Mouse (Mus musculus): Measurements from ENCODE around the gene Tekt4. TPM values are rescaled to one million over a fixed set of nuclear protein-coding genes. Genes with fewer than 3 reads are reported as not detected.

The Tekt4 gene
- polyA plus RNA-seq (2015; fragmentation: Nextera tagmentation; extraction: Ambion mirVana) = not detected in 2 replicates

DNA sequence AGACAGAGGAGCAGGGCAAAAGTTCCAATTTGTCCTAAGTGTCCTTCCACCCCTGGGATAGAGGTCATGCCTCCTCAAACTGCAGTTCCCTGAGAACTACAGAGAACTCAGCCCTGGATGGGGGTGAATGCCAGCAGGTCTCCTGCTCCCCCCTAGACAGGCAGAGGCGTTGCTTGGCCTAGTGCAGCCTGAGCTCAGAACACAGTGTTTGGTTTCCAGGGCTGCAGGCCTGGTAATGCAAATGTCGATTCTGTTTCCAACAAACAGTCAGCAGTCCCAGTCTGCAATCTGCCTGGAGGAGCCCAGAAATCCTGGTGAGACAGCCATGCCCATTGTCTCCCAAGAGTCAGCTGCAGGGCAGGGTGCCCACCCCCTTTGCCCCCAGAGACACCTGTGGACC, at the start of gene Tekt4:
Tekt4 (plus strand) TSS at position 344 of the 400 bp plus-strand sequence.
- no peak within 1 kb of the TSS for H3K9ac ChIP-seq
- H3K36me3 ChIP-seq = no peaks in the 10 kb centered on the region
- H3K4me2 ChIP-seq = no peak within 1 kb of the TSS
- H3K27ac ChIP-seq = no peak within 1 kb of the TSS
- no peaks in the 10 kb centered on the region for H3K27me3 ChIP-seq
- 46% methylated on average over 2 of the region's 2 CpGs for WGBS
- no peak for ATAC-seq (replicated peaks; ENCODE audit: low FRiP score)
- H3K4me1 ChIP-seq = no peaks in the 10 kb centered on the region
- no peak within 1 kb of the TSS for H3K4me3 ChIP-seq (replicated peaks)
- no peaks in the 10 kb centered on the region for H3K9me3 ChIP-seq (replicated peaks)

DNA sequence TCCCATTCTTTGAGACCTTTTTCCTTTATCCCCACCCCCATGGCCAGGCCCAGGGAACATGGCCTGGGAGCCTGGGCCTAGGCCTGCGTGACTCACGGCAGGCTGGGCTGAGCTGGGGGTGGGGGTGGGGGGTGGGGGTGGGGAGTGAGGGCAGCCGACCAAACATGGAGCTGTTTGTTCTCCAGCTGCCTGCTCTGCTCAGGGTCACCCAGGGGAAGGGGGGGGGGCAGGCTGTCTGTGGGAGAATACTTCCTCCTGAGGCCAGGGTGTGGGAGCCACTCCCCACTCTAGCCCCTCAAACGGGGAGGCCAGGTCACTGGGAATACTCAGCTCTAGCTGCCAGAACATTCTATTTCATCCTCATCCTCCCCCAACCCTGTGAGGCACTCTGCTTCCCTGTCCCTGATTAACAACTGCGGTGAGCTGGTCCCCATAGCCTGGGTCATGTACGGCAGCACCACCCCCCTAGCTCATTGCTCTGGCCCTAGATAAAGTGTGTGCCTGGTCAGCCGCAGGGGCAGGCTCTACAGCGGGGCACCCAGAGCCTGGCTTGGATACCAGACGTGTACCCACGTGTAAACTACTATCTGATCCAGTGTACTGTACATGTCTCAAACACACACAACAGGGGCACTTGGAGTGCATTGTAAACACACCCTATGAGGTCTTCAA, 49.1 kb upstream of the Tekt4 start:
- peak; percentile 50 for ATAC-seq (replicated peaks; ENCODE audit: low FRiP score)
- Histone ChIP-seq H3K9me3 (replicated peaks) (no peaks in the 10 kb centered on the region), H3K27me3 (no peaks in the 10 kb centered on the region), H3K4me3 (replicated peaks) (no peak overlapping the region), H3K4me1 (peaks cover 65% of the 10 kb centered on the region), H3K36me3 (no peaks in the 10 kb centered on the region), H3K9ac (0 out of 2 replicates have a peak overlapping the region, but pooled peaks have one; percentile 21), H3K4me2 (0 out of 2 replicates have a peak overlapping the region, but pooled peaks have one; percentile 5), H3K27ac (peak overlapping the region; percentile 74)
- 8% methylated on average over 10 of the region's 10 CpGs for WGBS

DNA sequence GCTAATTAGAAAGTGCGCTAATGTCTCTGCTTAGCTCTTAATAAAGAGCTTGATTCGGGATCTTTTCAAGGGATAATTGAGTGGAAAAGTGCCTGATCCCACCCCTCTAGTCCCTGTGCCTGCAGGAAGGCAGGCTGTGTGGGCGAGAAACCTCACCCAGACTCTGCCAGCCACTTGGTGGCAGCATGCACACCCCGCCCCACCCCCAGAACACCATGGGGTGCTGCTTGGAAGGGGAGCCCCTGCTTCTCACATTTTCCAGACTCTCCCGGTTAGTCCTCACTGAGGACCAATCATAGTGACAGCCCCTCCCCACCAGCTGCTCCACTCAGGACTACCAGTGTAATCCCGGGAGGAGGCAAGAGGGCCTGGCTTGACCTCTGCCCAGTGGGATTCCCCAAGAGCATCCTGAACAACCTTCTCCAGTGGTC, 48.4 kb upstream of the Tekt4 start:
- Histone ChIP-seq H3K9me3 (replicated peaks) (no peaks in the 10 kb centered on the region), H3K4me1 (peaks cover 72% of the 10 kb centered on the region), H3K4me3 (replicated peaks) (no peak overlapping the region), H3K36me3 (no peaks in the 10 kb centered on the region), H3K4me2 (0 out of 2 replicates have a peak overlapping the region, but pooled peaks have one; percentile 3), H3K27me3 (no peaks in the 10 kb centered on the region), H3K9ac (peak overlapping the region; percentile 21; the same call in 1 of the 2 replicates), H3K27ac (peak overlapping the region; percentile 74)
- ATAC-seq (replicated peaks; ENCODE audit: low FRiP score) = no peak
- WGBS = 17% methylated on average over 6 of the region's 6 CpGs

DNA sequence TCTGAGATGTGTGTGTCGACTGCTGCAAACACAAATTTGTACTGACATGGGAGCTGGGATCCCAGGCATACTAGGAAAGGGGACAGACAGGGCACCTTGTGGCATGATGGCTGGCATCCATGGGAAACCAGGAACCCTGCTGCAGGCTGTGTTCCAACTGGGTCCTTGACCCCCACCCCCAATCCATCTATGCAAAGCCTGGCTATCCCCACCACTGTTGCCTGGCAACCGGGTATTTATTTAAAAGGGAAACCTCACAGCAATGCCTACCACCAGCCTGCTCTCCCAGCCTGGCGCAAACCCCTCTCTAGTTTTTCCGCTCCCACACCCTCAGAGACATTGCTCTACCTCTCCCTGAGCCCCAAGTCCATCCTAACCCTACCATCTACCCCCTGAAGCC, 47.1 kb upstream of the Tekt4 start:
- no peaks in the 10 kb centered on the region for H3K9me3 ChIP-seq (replicated peaks)
- ATAC-seq (replicated peaks; ENCODE audit: low FRiP score) = no peak
- no peak overlapping the region for H3K9ac ChIP-seq
- no peak overlapping the region for H3K4me2 ChIP-seq
- H3K27me3 ChIP-seq = no peaks in the 10 kb centered on the region
- H3K36me3 ChIP-seq = no peaks in the 10 kb centered on the region
- no peak overlapping the region for H3K27ac ChIP-seq
- peaks cover 67% of the 10 kb centered on the region for H3K4me1 ChIP-seq
- WGBS = 84% methylated on average over 4 of the region's 4 CpGs
- no peak overlapping the region for H3K4me3 ChIP-seq (replicated peaks)

DNA sequence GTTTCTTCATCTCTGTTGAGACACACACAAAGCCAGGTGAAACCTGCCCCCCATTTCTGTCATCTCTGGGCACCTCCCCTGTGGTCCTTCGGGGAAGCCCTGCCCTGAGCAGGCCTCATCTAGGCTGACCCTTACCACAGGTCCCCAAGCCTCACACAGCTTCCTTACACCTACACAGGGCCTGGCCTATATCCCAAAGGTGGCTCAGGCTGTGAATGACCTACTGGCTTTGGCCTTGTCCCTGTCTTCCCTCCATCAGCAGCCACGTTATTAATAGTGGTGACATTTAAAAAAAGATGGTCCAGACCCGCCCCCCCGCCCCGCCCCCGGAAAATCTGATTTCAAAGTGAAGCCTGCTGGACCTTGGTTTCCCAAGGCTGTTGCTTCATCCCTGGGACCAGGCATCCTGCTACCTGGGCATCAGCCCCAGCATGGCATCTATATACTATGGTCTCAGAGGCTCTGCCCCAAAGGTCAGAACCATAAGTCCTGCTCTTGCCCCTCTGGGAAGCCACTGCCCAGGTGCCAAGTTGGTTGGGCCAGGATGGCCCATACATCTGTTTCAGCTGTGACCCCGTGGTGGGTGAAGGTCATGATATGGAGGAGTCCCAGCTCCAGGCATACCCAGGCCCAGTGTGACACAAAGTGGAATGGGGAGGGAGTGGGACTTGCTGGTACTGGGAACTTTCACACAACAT, 46.0 kb upstream of the Tekt4 start:
- no peak overlapping the region for H3K27ac ChIP-seq
- H3K27me3 ChIP-seq = no peaks in the 10 kb centered on the region
- H3K36me3 ChIP-seq = no peaks in the 10 kb centered on the region
- no peak overlapping the region for H3K4me3 ChIP-seq (replicated peaks)
- no peak for ATAC-seq (replicated peaks; ENCODE audit: low FRiP score)
- H3K9ac ChIP-seq = no peak overlapping the region
- no peak overlapping the region for H3K4me2 ChIP-seq
- no peaks in the 10 kb centered on the region for H3K9me3 ChIP-seq (replicated peaks)
- WGBS = 79% methylated on average over 7 of the region's 7 CpGs
- peaks cover 61% of the 10 kb centered on the region for H3K4me1 ChIP-seq

DNA sequence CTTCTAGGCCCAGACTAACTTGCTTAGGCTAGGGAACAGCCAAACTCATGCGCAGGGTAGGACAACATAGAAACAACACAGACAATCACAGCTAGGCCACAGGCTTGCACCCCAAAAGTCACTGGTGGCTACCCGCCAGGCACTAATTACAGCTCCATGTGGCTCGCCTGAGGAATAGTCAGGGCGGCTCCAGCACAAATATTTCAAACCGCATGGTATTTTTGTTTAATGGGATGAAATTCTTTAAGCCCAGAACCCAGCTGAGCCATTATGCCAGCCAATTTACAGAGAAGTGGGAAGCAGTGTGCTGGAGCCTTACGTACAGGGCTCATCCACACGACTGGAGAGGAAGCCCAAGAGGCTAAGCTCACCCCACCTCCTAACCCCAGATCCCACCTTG, 44.8 kb upstream of the Tekt4 start:
- H3K4me1 ChIP-seq = peaks cover 64% of the 10 kb centered on the region
- no peak overlapping the region for H3K4me3 ChIP-seq (replicated peaks)
- no peak overlapping the region for H3K4me2 ChIP-seq
- no peaks in the 10 kb centered on the region for H3K36me3 ChIP-seq
- no peaks in the 10 kb centered on the region for H3K9me3 ChIP-seq (replicated peaks)
- ATAC-seq (replicated peaks; ENCODE audit: low FRiP score) = no peak
- no peaks in the 10 kb centered on the region for H3K27me3 ChIP-seq
- H3K27ac ChIP-seq = no peak overlapping the region
- H3K9ac ChIP-seq = no peak overlapping the region
- WGBS = 80% methylated on average over 7 of the region's 7 CpGs

DNA sequence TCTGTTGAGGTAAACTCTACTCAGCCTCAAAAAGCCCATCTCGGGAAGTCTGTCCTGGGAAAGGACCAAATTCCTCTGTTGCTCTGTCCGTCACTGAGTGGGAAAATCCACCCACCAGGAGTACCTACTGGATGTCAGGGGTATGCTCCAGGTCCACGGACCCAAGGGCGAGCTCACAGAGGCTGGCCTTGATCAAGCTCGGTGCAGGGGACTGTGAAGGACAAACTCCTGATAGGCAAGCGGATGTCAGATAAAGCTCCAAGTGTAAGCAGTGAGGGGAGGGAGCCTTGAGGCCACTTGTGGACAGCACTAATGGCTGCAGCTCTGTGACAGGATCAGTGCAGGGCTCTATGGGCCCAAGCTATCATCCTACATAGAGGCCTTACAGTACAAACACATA, 44.2 kb upstream of the Tekt4 start:
- WGBS = 69% methylated on average over 6 of the region's 6 CpGs

DNA sequence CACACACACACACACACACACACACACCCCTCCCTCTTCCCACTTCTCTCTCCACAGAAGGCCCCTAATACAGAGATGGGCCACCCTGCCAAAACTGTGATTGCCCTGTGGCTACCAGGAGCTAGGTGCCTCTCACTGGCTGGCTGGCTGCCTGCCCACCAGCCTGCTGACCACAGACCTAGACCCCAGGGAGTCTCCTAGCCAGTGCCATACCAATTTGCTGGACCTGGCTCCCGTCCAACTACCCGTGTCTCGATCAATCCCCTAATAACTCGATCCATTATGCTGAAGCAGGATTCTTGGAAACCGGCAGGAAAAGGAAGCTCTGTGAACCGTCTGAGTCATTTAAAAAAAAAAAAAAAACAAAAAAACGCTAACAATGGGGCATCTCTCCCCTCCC, 43.6 kb upstream of the Tekt4 start:
- Histone ChIP-seq H3K4me1 (peaks cover 64% of the 10 kb centered on the region), H3K9ac (no peak overlapping the region), H3K9me3 (replicated peaks) (no peaks in the 10 kb centered on the region), H3K27ac (no peak overlapping the region), H3K4me3 (replicated peaks) (no peak overlapping the region), H3K27me3 (no peaks in the 10 kb centered on the region), H3K4me2 (no peak overlapping the region), H3K36me3 (no peaks in the 10 kb centered on the region)
- 39% methylated on average over 7 of the region's 7 CpGs for WGBS
- no peak for ATAC-seq (replicated peaks; ENCODE audit: low FRiP score)

More for the DNA sequence above, 44.2 kb upstream of the Tekt4 start:
- Histone ChIP-seq H3K27ac (no peak overlapping the region), H3K4me3 (replicated peaks) (no peak overlapping the region), H3K36me3 (no peaks in the 10 kb centered on the region), H3K27me3 (no peaks in the 10 kb centered on the region), H3K9ac (no peak overlapping the region), H3K9me3 (replicated peaks) (no peaks in the 10 kb centered on the region), H3K4me1 (peaks cover 64% of the 10 kb centered on the region), H3K4me2 (no peak overlapping the region)
- no peak for ATAC-seq (replicated peaks; ENCODE audit: low FRiP score)

DNA sequence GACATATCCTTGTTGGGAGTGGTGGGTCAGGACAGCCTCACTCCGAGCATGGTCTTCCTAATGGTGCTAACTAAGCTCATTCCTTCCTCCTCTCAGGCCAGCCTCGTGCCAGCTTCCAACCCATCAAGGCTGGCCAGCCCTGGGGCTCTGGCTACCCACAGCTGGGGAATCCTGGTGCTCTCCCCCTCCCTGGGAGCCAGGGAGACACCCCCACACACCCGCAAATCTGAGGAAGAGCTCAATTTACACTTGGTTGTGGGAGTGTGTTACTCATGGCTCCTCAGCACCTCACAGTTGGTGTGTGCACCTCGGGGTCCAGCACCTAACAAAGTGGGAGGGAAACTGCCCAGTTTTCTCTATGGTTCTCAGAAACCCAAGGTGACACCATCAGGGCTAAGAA, 43.2 kb upstream of the Tekt4 start:
- Histone ChIP-seq H3K4me2 (no peak overlapping the region), H3K4me1 (peaks cover 64% of the 10 kb centered on the region), H3K27ac (no peak overlapping the region), H3K36me3 (no peaks in the 10 kb centered on the region), H3K4me3 (replicated peaks) (no peak overlapping the region), H3K9me3 (replicated peaks) (no peaks in the 10 kb centered on the region), H3K27me3 (no peaks in the 10 kb centered on the region), H3K9ac (no peak overlapping the region)
- 23% methylated on average over 4 of the region's 4 CpGs for WGBS
- no peak for ATAC-seq (replicated peaks; ENCODE audit: low FRiP score)

DNA sequence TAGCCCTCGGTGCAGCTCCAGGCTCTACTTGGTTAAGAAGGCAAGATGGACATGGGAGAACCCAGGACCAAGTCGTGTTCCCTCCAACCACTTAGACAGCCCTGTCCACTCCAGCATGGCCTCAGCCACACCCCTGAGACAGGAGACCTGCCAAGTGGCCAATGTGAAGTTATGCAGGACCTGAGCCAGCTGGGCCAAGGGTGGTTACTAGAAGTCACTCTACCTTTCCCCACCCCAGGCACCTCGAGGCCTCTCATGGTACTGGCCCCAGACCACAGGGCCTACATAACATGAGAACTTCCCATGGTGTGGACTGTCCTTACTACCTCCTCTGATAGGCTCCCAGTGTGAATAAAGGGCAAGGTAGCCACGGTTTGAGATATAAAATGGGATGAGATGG, 40.2 kb upstream of the Tekt4 start:
- no peaks in the 10 kb centered on the region for H3K9me3 ChIP-seq (replicated peaks)
- no peak overlapping the region for H3K9ac ChIP-seq
- H3K4me1 ChIP-seq = peaks cover 68% of the 10 kb centered on the region
- no peak overlapping the region for H3K4me3 ChIP-seq (replicated peaks)
- H3K27me3 ChIP-seq = no peaks in the 10 kb centered on the region
- H3K36me3 ChIP-seq = no peaks in the 10 kb centered on the region
- 48% methylated on average over 4 of the region's 4 CpGs for WGBS
- no peak for ATAC-seq (replicated peaks; ENCODE audit: low FRiP score)
- H3K27ac ChIP-seq = peak overlapping the region; percentile 78; the same call in 1 of the 2 replicates
- no peak overlapping the region for H3K4me2 ChIP-seq

DNA sequence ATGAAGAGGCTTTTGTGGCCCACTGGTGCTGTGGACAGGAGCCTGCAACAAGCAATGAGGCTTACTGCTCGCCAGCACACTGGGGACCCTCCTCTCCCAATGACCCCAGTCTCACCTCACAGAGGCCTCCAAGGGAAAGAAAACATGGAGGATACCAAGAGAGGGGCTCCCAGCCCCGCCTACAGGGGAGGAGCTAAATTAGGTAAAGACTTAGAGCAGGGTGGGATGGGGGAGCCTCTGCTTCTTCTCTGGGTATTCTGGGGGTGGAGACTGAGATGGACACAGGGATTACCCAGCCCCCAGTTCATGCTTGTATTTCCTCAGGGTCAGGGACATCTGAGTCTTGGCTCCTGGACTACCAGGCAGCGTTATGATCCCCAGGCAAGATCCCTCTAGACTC, 39.5 kb upstream of the Tekt4 start:
- Histone ChIP-seq H3K9ac (no peak overlapping the region), H3K27me3 (no peaks in the 10 kb centered on the region), H3K9me3 (replicated peaks) (no peaks in the 10 kb centered on the region), H3K4me1 (peaks cover 66% of the 10 kb centered on the region), H3K27ac (peak overlapping the region; percentile 78), H3K4me2 (no peak overlapping the region), H3K36me3 (no peaks in the 10 kb centered on the region), H3K4me3 (replicated peaks) (no peak overlapping the region)
- ATAC-seq (replicated peaks; ENCODE audit: low FRiP score) = no peak
- WGBS = 16% methylated on average over 3 of the region's 3 CpGs

DNA sequence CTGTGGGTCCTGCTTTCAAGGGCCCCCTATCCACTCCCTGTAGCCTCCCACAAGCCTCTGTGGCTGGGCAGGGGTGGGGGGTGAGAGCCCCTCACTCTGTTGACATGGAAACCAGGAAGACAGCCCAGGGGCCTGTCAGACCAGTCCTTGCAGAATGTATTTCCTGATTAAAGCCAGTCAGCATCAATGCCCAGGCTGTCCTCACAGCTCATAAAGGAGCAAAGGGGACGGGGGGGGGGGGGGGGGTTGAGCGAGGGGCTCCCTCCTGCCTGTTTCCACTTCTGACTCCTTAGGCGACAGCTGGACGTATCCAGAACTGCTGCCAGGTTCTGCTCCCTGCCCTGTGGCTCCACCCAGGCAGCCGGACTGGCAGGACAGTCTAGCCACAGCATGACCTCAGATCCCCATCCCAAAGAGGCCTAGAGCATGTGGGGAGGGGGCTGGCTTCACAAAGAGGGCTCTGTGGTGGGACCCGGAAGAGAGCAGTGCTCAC, 38.9 kb upstream of the Tekt4 start:
- peak; percentile 30; the same call in 1 of the 2 replicates for ATAC-seq (replicated peaks; ENCODE audit: low FRiP score)
- WGBS = 4% methylated on average over 3 of the region's 6 CpGs

More for the DNA sequence above, 38.9 kb upstream of the Tekt4 start:
- Histone ChIP-seq H3K4me3 (replicated peaks) (no peak overlapping the region), H3K27me3 (no peaks in the 10 kb centered on the region), H3K4me1 (peaks cover 63% of the 10 kb centered on the region), H3K9me3 (replicated peaks) (no peaks in the 10 kb centered on the region), H3K4me2 (no peak overlapping the region), H3K36me3 (no peaks in the 10 kb centered on the region), H3K27ac (peak overlapping the region; percentile 78), H3K9ac (no peak overlapping the region)

All from kidney, embryonic 15.5 days (tissue).